Mouse (Mus musculus) forebrain, embryonic 13.5 days (tissue): Measurements from ENCODE around the gene Klk8. TPM values are rescaled to one million over a fixed set of nuclear protein-coding genes. Genes with fewer than 3 reads are reported as not detected.
A peak's percentile ranks its signal among the peaks of the same experiment; 100 is the strongest.

ENCODE experiments used
- ATAC-seq: fragments of 200-750 bp; cut with Nextera tagmentation; 2 replicates; pipeline ENCODE4 v1.8.0; 2017
- H3K27ac ChIP-seq: fragments of 300-500 bp; sonication (generic); 2 replicates; pipeline ENCODE4 v1.5.1; 2015; ENCODE audit warnings: inconsistent platforms, mild to moderate bottlenecking, moderate library complexity
- H3K27me3 ChIP-seq: fragments of 300-500 bp; sonication (generic); 2 replicates; pipeline ENCODE4 v1.6.1; 2015; ENCODE audit warnings: mild to moderate bottlenecking, inconsistent platforms
- H3K36me3 ChIP-seq: fragments of 300-500 bp; sonication (generic); 2 replicates; pipeline ENCODE4 v1.6.1; 2015; ENCODE audit warnings: mild to moderate bottlenecking, inconsistent platforms; ENCODE audit not compliant: poor library complexity, severe bottlenecking
- H3K4me1 ChIP-seq: fragments of 300-500 bp; sonication (generic); 2 replicates; pipeline ENCODE4 v1.6.1; 2015; ENCODE audit warnings: inconsistent platforms
- H3K4me2 ChIP-seq: fragments of 300-500 bp; sonication (generic); 2 replicates; pipeline ENCODE4 v1.6.1; 2015; ENCODE audit warnings: inconsistent platforms, mild to moderate bottlenecking, moderate library complexity
- H3K4me3 ChIP-seq: fragments of 300-500 bp; sonication (generic); 2 replicates; pipeline ENCODE4 v1.5.1; 2015; ENCODE audit warnings: mild to moderate bottlenecking, inconsistent platforms
- H3K9ac ChIP-seq: fragments of 300-500 bp; sonication (generic); 2 replicates; pipeline ENCODE4 v1.6.1; 2015; ENCODE audit warnings: mild to moderate bottlenecking, inconsistent platforms
- H3K9me3 ChIP-seq: fragments of 300-500 bp; sonication (generic); replicated peaks from 2 replicates; pipeline ENCODE4 v1.6.1; 2016; ENCODE audit warnings: inconsistent platforms
- WGBS: fragments of 180-500 bp; shearing (Covaris S2); methylation state at CpG from one replicate; pipeline ENCODE4 v1.1.7; 2015; 5-methylcytosine and 5-hydroxymethylcytosine counted together
- polyA plus RNA-seq: library from polyadenylated mRNA; unstranded; fragments of >200 nt; fragmentation: Nextera tagmentation; extraction: Ambion mirVana; gene quantifications from 2 replicates; pipeline ENCODE4 v1.2.1, GENCODE M21; 2015

Klk8 gene
- polyA plus RNA-seq, 1 experiment from 2014 or later, result 4.8 TPM

DNA sequence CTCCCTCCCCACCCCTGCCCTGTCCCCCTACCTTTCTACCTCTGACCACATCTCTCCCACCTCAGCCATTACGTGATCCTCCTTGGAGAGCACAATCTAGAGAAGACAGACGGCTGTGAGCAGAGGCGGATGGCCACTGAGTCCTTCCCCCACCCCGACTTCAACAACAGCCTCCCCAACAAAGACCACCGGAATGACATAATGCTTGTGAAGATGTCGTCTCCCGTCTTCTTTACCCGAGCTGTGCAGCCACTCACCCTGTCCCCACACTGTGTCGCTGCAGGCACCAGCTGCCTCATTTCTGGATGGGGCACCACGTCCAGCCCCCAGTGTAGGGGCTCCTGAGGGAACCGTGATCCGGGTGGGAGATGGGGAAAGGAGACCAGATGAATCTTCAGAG, 20.0 kb upstream of the Klk8 start:
- no peak for ATAC-seq
- no peaks in the 10 kb centered on the region for H3K4me1 ChIP-seq
- no peaks in the 10 kb centered on the region for H3K36me3 ChIP-seq
- H3K9ac ChIP-seq, result no peak overlapping the region
- H3K9me3 ChIP-seq, result no peaks in the 10 kb centered on the region
- no peaks in the 10 kb centered on the region for H3K27me3 ChIP-seq
- H3K4me2 ChIP-seq, result no peak overlapping the region
- H3K4me3 ChIP-seq, result no peak overlapping the region
- WGBS, result 91% methylated on average over 12 of the region's 12 CpGs
- no peak overlapping the region for H3K27ac ChIP-seq

- 91% methylated on average over 10 of the region's 10 CpGs for WGBS
Measured at GRCm38 (mm10) chr7:43778176-43778970, 19.0 kb upstream of the Klk8 start.

GRCm38 (mm10) chr7:43780241-43780640, 17.1 kb upstream of the Klk8 start:
- 77% methylated on average over 6 of the region's 6 CpGs for WGBS
- H3K4me3 ChIP-seq, result no peak overlapping the region
- H3K9ac ChIP-seq, result no peak overlapping the region
- no peaks in the 10 kb centered on the region for H3K9me3 ChIP-seq
- H3K36me3 ChIP-seq, result no peaks in the 10 kb centered on the region
- ATAC-seq, result no peak
- no peak overlapping the region for H3K27ac ChIP-seq
- H3K4me1 ChIP-seq, result no peaks in the 10 kb centered on the region
- no peak overlapping the region for H3K4me2 ChIP-seq
- peaks cover 9% of the 10 kb centered on the region for H3K27me3 ChIP-seq

More at GRCm38 (mm10) chr7:43778176-43778970, 19.0 kb upstream of the Klk8 start:
- H3K9me3 ChIP-seq, result no peaks in the 10 kb centered on the region
- H3K4me2 ChIP-seq, result no peak overlapping the region
- no peak overlapping the region for H3K27ac ChIP-seq
- ATAC-seq, result no peak
- H3K27me3 ChIP-seq, result peaks cover 3% of the 10 kb centered on the region
- no peak overlapping the region for H3K9ac ChIP-seq
- H3K4me1 ChIP-seq, result no peaks in the 10 kb centered on the region
- H3K4me3 ChIP-seq, result no peak overlapping the region
- no peaks in the 10 kb centered on the region for H3K36me3 ChIP-seq

DNA sequence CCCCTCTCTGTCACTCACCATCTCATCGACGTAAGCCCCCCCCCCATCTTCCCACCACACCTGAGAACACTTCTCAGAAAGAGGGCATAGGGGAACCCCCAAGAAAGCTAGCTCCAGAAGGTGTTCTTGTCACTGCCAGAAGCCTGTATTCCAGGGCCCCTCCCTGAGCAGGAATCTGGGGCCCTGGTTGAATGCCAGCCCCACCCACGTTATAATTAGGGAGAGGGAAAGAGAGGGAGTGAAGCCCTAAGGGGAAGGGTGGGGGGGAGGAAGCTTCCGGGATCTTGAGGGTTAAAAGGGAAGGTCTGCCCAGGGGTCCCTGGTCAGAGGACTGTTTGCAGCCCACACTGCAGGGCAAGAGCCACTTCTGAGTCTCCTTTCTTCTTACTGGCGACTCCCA, 16.6 kb upstream of the Klk8 start, which contains the start of gene Klk10:
Klk10 (plus strand) TSS at position 290 of the 400 bp plus-strand sequence.
- Histone ChIP-seq H3K9me3 (no peaks in the 10 kb centered on the region), H3K36me3 (no peaks in the 10 kb centered on the region), H3K9ac (no peak within 1 kb of the TSS), H3K27ac (no peak within 1 kb of the TSS), H3K4me1 (no peaks in the 10 kb centered on the region), H3K4me3 (no peak within 1 kb of the TSS), H3K27me3 (peaks cover 9% of the 10 kb centered on the region), H3K4me2 (no peak within 1 kb of the TSS)
- ATAC-seq, result no peak
- WGBS, result 61% methylated on average over 5 of the region's 5 CpGs

DNA sequence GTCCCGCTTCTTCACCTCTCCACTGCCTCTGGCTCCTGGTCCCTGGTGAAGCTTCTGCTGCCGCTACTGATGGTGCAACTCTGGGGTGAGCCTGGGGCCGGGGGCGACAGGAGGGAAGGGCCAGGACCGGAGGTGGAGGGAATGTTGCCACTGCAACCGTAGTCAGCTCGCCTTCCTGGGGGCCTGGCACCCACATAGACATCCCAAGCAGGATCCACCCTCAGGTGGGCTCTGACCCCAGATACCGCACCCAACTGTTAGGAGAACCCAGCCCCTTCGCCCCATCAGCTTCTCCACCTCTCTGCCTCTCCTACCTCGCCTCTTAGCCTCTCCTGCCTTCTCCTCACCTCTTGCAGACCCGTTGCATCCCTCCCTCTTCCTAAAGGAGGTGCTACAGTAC, 15.8 kb upstream of the Klk8 start:
- WGBS, result 88% methylated on average over 9 of the region's 11 CpGs
- no peak overlapping the region for H3K4me2 ChIP-seq
- no peaks in the 10 kb centered on the region for H3K4me1 ChIP-seq
- no peak overlapping the region for H3K9ac ChIP-seq
- no peak for ATAC-seq
- H3K36me3 ChIP-seq, result no peaks in the 10 kb centered on the region
- no peaks in the 10 kb centered on the region for H3K9me3 ChIP-seq
- H3K27me3 ChIP-seq, result peaks cover 9% of the 10 kb centered on the region
- no peak overlapping the region for H3K4me3 ChIP-seq
- no peak overlapping the region for H3K27ac ChIP-seq

GRCm38 (mm10) chr7:43782275-43783265, 14.8 kb upstream of the Klk8 start:
- Histone ChIP-seq H3K4me3 (peak overlapping the region; percentile 27), H3K9me3 (no peaks in the 10 kb centered on the region), H3K27ac (no peak overlapping the region), H3K27me3 (peaks cover 9% of the 10 kb centered on the region), H3K4me1 (no peaks in the 10 kb centered on the region), H3K9ac (peak overlapping the region; percentile 46), H3K36me3 (no peaks in the 10 kb centered on the region), H3K4me2 (peak overlapping the region; percentile 64)
- 6% methylated on average over 36 of the region's 36 CpGs for WGBS
- peak; percentile 88 for ATAC-seq

DNA sequence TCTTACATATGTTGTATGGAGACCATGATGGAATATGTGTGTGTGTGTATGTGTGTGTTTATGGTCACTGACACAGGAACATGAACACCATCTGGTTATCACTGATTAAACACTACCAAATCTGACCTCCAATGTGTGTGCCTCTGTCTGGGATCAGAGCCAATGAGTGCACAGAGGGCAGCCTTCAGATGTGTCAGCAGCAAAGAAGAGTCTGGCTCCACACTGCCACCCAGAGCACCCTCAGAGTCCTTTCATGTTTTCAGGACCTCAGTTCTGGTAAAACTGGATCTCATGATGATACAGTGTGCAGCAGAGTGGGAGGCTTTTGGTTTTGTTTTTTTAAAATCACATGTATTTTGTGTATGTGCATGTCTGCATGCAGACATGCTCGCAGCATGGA, 12.1 kb upstream of the Klk8 start:
- H3K4me3 ChIP-seq, result no peak overlapping the region
- H3K27me3 ChIP-seq, result peaks cover 9% of the 10 kb centered on the region
- no peak overlapping the region for H3K9ac ChIP-seq
- H3K27ac ChIP-seq, result no peak overlapping the region
- no peaks in the 10 kb centered on the region for H3K9me3 ChIP-seq
- H3K4me1 ChIP-seq, result no peaks in the 10 kb centered on the region
- H3K36me3 ChIP-seq, result no peaks in the 10 kb centered on the region
- 83% methylated on average over 1 of the region's 1 CpGs for WGBS
- no peak for ATAC-seq
- no peak overlapping the region for H3K4me2 ChIP-seq

DNA sequence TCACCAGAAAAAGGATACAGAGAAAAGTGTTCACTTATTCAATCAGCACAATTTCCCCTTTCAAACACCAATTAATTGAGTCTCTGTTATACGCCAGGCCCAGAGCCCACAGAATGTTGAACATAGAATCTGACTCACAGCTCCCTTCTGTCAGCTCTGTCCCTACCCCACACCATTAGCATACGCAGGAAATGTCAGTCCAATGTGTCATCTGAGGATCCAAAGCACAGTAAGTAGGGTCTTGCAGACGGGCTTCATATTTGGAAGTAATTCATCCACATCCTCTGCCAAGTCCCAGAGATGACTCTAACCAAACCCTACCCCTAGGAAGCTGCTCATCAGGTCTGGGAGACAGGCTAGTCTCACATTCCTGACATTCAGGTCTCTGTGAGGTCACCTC, 9.3 kb upstream of the Klk8 start:
- Histone ChIP-seq H3K27me3 (peaks cover 8% of the 10 kb centered on the region), H3K9ac (no peak overlapping the region), H3K36me3 (no peaks in the 10 kb centered on the region), H3K27ac (no peak overlapping the region), H3K4me3 (no peak overlapping the region), H3K4me1 (no peaks in the 10 kb centered on the region), H3K4me2 (no peak overlapping the region), H3K9me3 (no peaks in the 10 kb centered on the region)
- ATAC-seq, result no peak
- WGBS, result 75% methylated on average over 3 of the region's 3 CpGs

- Histone ChIP-seq H3K4me1 (no peaks in the 10 kb centered on the region), H3K36me3 (no peaks in the 10 kb centered on the region), H3K9ac (no peak overlapping the region), H3K9me3 (no peaks in the 10 kb centered on the region), H3K4me2 (no peak overlapping the region), H3K4me3 (no peak overlapping the region), H3K27ac (no peak overlapping the region), H3K27me3 (no peaks in the 10 kb centered on the region)
- ATAC-seq, result no peak
- WGBS, result 76% methylated on average over 2 of the region's 2 CpGs
Measured at GRCm38 (mm10) chr7:43789295-43789694, 8.1 kb upstream of the Klk8 start.

GRCm38 (mm10) chr7:43791591-43791990, 5.8 kb upstream of the Klk8 start, which contains the start of gene Klk9:
Klk9 (plus strand) TSS chr7:43791891.
- ATAC-seq, result no peak
- H3K36me3 ChIP-seq, result no peaks in the 10 kb centered on the region
- H3K27ac ChIP-seq, result no peak within 1 kb of the TSS
- H3K4me1 ChIP-seq, result peaks cover 6% of the 10 kb centered on the region; the same call in 1 of the 2 replicates
- no peak within 1 kb of the TSS for H3K9ac ChIP-seq
- no peak within 1 kb of the TSS for H3K4me2 ChIP-seq
- peaks cover 17% of the 10 kb centered on the region for H3K27me3 ChIP-seq
- 84% methylated on average over 7 of the region's 7 CpGs for WGBS
- no peak within 1 kb of the TSS for H3K4me3 ChIP-seq
- H3K9me3 ChIP-seq, result no peaks in the 10 kb centered on the region

- H3K4me3 ChIP-seq, result peak overlapping the region; percentile 47
- no peak for ATAC-seq
Measured at GRCm38 (mm10) chr7:43796355-43796754, 1.0 kb upstream of the Klk8 start.

More at GRCm38 (mm10) chr7:43796355-43796754, 1.0 kb upstream of the Klk8 start:
- Histone ChIP-seq H3K9me3 (no peaks in the 10 kb centered on the region), H3K36me3 (no peaks in the 10 kb centered on the region), H3K27me3 (peaks cover 41% of the 10 kb centered on the region), H3K4me1 (peaks cover 11% of the 10 kb centered on the region), H3K4me2 (peak overlapping the region; percentile 78), H3K9ac (no peak overlapping the region), H3K27ac (no peak overlapping the region)
- 4% methylated on average over 8 of the region's 8 CpGs for WGBS
